Mouse (Mus musculus) thymus, postnatal 25 days (tissue): ENCODE data around the gene Larp1b.
"Not testable (repeated sequence)": the region's sequence is repeated elsewhere in the genome, so short reads cannot be mapped to it uniquely, and the experiment has no call there.

Experiments used
- DNase-seq: peaks from one replicate; pipeline ENCODE4 v3.0.0; 2022

Larp1b gene

DNA sequence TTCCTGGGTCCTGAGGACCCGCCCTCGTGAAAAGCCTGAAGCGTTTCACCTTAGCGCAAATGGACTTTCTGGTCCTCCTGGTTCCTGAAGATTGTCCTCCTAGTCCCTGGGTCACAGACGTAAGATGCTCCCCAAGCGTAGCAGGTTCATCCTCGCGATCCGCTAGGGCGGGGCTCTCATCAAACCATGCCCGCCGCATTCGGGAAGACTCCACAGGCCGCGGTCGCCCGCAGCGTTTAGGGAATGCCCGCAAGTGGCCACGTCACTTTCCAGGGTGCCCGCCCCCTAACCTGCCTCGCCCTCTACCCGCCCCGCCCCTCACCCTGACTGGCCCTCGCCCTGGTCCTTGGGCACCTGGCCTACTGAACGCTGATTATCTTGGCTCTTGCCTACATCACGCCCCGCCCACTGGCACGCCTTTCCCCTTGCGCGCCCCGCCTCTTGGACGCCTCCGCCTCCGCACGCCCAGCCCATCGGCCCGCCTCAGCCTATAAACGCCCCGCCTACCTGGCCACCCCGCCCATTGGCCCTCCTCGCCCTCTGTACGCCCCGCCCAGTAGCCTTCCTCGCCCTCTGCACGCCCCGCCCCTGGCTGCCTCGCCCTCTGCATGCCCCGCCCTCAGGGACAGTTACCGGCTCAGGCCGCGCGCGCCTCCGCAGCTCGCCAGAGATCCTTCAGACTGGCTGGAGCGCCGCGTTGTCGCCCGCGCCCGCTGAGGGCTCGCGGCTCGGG is at the start of gene Larp1b:
Gene Larp1b (plus strand): TSS at position 659 of the 733 bp plus-strand sequence.
- DNase-seq = peak; percentile 100

- not testable (repeated sequence) for DNase-seq
These were observed 47.2 kb upstream of the Larp1b start, which contains the start of gene 1700034I23Rik for GRCm38 (mm10) chr3:40902443-40902842. Gene 1700034I23Rik, minus strand, starts transcription at chr3:40902543.

- no peak for DNase-seq
These were observed 11.4 kb upstream of the Larp1b start for GRCm38 (mm10) chr3:40938189-40938588.

DNA sequence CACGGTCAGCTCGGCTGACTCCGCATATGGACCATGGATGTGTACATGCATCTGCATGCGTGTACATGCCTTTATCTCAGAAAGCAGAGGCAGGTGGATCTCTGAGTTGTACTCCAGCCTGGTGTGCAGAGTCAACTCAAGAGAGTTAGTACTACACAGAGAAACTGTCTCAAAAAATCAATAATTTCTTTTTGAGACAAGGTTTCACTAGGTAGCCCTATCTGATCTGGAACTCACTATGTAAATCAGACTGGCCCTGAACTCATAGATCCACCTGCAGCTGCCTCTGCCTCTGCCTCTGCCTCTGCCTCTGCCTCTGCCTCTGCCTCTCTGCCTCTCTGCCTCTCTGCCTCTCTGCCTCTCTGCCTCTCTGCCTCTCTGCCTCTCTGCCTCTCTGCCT is 11.0 kb upstream of the Larp1b start:
- no peak for DNase-seq

DNA sequence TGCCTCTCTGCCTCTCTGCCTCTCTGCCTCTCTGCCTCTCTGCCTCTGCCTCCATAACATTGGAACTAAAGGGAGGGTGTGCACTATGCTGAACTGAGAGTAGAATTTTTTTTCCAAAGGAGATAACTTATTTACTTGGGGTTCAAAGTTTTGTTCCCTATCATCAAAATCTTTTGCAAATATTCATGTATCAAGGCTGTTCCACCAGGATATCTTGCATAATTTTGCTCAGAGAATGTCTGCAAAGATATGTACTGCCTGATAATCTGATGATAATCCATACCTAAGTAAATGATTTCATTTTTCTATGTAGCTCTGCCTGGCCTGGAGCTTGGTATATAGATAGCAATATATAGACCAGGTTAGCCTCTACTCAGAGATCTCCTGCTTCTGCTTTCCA is 10.6 kb upstream of the Larp1b start:
- DNase-seq = no peak

DNA sequence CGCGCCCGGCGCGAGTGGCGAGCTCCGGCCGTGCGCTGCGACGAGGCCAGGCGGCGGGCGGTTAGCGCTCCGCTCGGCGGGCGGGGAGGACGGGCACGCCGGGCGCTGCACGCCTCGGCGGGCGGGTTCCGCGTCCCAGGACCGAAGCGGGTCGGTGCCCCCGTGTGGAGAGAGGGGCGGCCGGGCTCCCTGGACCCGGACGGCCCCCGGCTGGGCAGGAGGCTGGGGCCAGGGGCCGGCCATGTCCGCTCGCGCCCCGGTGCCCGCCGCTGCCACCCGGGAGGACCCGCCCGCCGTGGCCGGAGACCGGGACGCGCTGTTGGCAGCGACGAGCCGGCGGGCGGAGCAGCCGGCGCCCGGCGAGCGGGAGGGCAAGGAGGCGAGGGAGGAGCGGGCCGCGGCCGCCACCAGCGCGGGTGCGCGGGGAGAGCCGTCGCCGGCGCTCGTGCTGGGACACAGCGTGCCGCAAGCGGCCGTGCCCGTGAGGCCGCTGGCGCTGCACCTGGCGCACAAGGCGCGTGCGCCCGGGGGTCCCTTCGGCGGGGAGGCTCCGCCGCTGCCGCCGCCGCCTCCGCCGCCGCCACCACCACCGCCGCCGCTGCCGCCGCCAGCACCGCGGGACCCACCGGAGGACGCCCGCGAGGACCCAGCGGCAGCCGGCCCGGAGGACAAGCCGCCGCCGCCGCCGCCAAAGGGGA is 424 bp downstream of the Larp1b start:
- peak; percentile 52 for DNase-seq

- DNase-seq = peak; percentile 49
These were observed 1.1 kb downstream of the Larp1b start for GRCm38 (mm10) chr3:40950601-40951201.

GRCm38 (mm10) chr3:40951365-40951764 is 1.7 kb downstream of the Larp1b start:
- no peak for DNase-seq

- DNase-seq = no peak
These were observed 3.0 kb downstream of the Larp1b start for GRCm38 (mm10) chr3:40952606-40953005.

GRCm38 (mm10) chr3:40954792-40955191 is 5.2 kb downstream of the Larp1b start:
- no peak for DNase-seq

DNA sequence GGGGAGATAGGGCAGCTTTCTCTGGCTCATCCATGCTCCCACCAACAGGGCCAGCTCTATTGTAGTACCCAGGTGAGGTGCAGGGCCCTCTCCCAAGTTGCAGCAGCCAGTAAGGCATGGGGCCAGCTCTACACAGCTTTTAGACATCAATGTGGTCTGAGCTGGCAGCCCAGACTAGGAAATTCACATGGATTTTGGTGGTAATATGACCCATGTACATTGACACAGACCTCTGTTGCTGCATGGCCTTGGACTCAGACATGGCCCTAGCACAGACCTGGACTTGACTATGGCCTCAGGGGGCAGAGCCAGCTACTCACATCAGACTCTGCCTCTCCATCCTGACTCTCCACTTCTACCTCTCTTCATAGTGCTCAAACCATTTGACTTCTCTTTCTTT is 9.2 kb downstream of the Larp1b start:
- no peak for DNase-seq

DNA sequence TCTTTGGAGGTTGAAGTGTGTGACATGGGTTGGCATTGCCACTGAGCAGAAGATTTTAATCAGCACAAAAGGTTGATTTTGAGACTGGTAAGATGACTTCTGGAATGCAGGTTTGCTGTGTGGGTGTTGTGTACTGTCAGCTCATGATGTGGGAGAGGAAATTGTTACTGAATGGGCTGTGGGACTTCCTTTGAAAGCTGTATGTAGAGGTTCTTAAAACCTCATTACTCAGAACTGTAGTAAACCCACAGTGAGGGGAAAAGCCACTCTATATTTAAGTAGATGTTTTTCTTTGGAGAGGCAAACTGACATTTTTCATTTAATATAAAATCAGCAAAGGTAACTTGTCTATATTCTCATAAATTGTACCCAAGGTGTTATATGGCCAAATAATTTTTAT is 31.1 kb downstream of the Larp1b start:
- no peak for DNase-seq

DNA sequence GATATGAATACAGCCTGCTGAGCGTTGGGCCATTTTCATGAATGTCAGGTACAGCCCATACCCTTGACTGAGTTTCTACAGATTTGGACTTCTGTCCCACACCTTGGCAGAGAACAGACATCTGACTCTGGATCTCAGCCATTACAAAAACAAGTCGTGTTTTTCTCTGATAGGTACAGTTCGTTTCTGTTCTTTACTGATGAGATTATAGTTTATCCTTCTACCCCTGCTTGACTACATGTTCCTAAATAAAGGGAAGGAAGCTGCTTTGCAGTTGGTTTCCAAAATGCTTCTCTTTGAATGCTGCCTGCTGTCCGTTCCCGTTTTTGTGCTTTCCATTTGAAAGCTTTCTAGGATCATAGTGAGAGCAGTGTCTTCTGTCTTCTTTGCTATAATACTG is 37.9 kb downstream of the Larp1b start:
- DNase-seq = no peak

- DNase-seq = peak; percentile 4
These were observed 39.1 kb downstream of the Larp1b start for GRCm38 (mm10) chr3:40988722-40989121.

DNA sequence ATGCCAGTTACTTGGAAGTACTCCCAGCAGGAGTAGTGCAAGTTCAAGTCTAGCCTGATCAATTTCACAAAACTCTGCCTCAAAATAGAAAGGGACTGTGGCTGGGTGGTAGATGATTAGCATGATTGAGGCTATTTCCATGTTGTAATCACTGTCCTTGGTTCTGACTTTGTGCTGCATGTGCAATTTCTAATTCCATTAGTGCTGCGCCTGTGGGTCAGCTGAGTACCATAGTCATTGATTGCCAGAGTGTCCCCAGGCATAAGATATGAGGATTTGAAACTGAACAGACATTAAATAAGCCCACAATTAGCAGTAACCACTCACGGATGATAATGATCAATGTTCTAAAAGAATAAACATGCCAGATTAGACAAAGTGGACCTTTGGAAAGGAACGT is 41.9 kb downstream of the Larp1b start:
- DNase-seq = no peak

DNA sequence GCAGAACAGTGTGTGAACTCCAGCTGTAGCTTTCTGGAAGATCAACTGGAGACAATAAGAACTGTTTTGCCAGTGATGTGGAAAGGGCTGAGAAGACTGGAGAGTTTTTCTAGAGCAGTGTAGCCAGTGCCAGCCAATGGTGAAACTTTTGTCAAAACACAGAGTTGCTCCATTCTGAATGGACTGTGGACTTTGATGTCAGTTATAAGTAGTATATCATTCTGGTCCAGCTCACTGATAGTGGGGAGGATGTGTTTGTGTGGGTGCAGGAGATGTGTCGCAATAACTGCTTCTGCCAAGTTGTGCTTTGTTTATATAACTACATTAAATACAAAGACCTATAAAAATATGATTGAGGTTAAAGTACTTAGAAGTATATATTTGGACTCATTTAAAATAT is 45.5 kb downstream of the Larp1b start:
- DNase-seq = no peak

DNA sequence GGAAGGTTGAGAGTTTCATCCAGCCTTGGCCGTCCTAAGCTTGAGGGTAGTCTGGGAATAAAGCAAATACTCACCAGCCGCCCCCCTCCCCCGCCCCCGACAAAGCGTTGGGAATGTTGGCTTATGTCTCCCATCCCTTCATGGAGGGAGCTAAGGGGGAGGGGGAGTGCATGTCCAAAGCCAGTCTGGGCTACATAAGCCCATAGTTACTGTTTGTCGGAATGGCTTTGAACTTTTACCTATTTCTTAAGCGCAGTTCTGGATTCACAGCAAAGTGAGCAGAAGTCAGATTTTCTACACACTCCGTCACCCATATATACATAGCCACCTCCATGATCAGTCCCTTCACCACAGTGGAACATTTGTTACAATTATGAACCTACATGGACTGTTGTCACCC is 59.7 kb downstream of the Larp1b start:
- DNase-seq = no peak

GRCm38 (mm10) chr3:41009990-41010389 is 60.4 kb downstream of the Larp1b start:
- no peak for DNase-seq

- no peak for DNase-seq
These were observed 61.1 kb downstream of the Larp1b start for GRCm38 (mm10) chr3:41010701-41011100.

GRCm38 (mm10) chr3:41012451-41012850 is 62.8 kb downstream of the Larp1b start:
- no peak for DNase-seq

DNA sequence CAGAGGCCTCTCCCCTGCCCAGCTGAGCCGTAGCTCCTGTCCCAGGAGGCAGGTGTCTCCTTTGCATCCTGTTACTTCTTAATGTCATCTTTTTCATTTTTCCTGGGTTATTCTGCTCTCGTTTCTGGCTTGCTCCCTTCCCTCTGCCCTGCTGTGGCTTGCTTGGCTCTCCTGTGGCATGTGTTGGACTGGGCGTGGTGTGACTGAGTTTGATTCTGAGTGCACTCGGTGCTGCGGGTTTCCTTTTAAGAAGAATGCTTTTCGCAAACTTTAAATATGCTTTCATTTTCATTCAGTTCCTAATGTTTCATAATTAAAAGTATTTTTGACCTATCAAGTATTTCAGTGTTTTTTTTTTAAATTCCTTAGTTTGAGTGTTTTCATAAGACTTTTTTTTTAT is 65.3 kb downstream of the Larp1b start:
- no peak for DNase-seq

- no peak for DNase-seq
These were observed 68.5 kb downstream of the Larp1b start for GRCm38 (mm10) chr3:41018022-41018608.

GRCm38 (mm10) chr3:41020687-41021086 is 71.1 kb downstream of the Larp1b start:
- no peak for DNase-seq

DNA sequence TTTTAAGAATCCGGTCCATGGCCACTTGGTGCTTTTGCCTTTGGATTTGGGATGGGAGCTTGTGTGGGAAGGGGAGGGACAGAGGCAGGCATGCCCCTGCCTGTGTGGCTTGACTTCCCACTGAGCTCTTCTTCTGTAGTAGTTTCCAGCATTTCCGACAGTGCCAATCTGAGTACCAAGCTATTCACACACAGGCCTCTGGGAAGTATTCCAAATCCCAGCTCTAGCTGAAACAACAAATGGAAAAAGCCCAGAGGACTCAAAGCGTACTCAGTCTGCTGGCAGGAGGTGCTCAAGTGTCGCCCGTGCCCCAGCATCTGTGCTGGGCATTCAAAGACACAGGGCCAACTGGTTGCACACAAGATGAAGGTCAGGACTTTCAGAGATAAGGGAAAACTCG is 72.4 kb downstream of the Larp1b start:
- no peak for DNase-seq
